Mouse (Mus musculus) heart, postnatal 0 days (tissue): Measurements from ENCODE around the gene 1700025F22Rik.

Experiments
- CTCF ChIP-seq: IDR thresholded peaks from 2 replicates; pipeline ENCODE4 v1.5.1; 2016; ENCODE audit warnings: antibody characterized with exemption, control low read depth, low read depth
- EP300 ChIP-seq: IDR thresholded peaks from 2 replicates; pipeline ENCODE4 v1.6.1; 2016; ENCODE audit warnings: antibody characterized with exemption, low read depth

- no peak for TF ChIP-seq CTCF
- no peak for TF ChIP-seq EP300
These were observed 57.4 kb downstream of the 1700025F22Rik start for GRCm38 (mm10) chr19:11107746-11108145.
